Mouse (Mus musculus) liver, adult 2 months (tissue): ENCODE results near the gene Cd180. TPM values are rescaled to one million over a fixed set of nuclear protein-coding genes. Genes with fewer than 3 reads are reported as not detected.

Experiments
- DNase-seq: peaks from one replicate; pipeline ENCODE4 v3.0.0-alpha.2; 2011; ENCODE audit warnings: low read depth, low spot score; ENCODE audit errors: extremely low read depth
- H3K27ac ChIP-seq: fragments of 200-500 bp; replicated peaks from 2 replicates; pipeline ENCODE4 v1.5.1; 2012; ENCODE audit warnings: low read depth, mild to moderate bottlenecking, control low read depth, inconsistent platforms, low read length; ENCODE audit not compliant: insufficient read depth
- H3K27me3 ChIP-seq: fragments of 200-500 bp; 2 replicates; pipeline ENCODE4 v1.6.1; 2012; ENCODE audit warnings: mild to moderate bottlenecking, moderate library complexity, low read length, inconsistent platforms; ENCODE audit not compliant: control insufficient read depth, insufficient read depth
- H3K36me3 ChIP-seq: fragments of 200-500 bp; 2 replicates; pipeline ENCODE4 v1.6.1; 2012; ENCODE audit warnings: low read length, inconsistent platforms; ENCODE audit not compliant: control insufficient read depth, insufficient read depth
- H3K4me1 ChIP-seq: fragments of 200-500 bp; 2 replicates; pipeline ENCODE4 v1.6.1; 2011; ENCODE audit warnings: low read length; ENCODE audit not compliant: control insufficient read depth, insufficient read depth
- H3K4me3 ChIP-seq: fragments of 200-500 bp; 2 replicates; pipeline ENCODE4 v1.5.1; 2011; ENCODE audit warnings: low read depth, mild to moderate bottlenecking, control low read depth, low read length, moderate library complexity; ENCODE audit not compliant: insufficient read depth
- H3K79me2 ChIP-seq: fragments of 200-500 bp; 2 replicates; pipeline ENCODE4 v1.6.1; 2012; ENCODE audit warnings: inconsistent platforms, mild to moderate bottlenecking, low read length, moderate library complexity; ENCODE audit not compliant: control insufficient read depth, insufficient read depth
- H3K9ac ChIP-seq: fragments of 200-500 bp; 2 replicates; pipeline ENCODE4 v1.6.1; 2012; ENCODE audit warnings: low read depth, mild to moderate bottlenecking, control low read depth, inconsistent platforms, low read length
- CTCF ChIP-seq: fragments of 200-500 bp; IDR thresholded peaks from 2 replicates; pipeline ENCODE4 v1.5.1; 2011; ENCODE audit warnings: low read depth, low read length, control low read depth
- POLR2A ChIP-seq: fragments of 200-500 bp; IDR thresholded peaks from 2 replicates; pipeline ENCODE4 v1.6.1; 2011; ENCODE audit warnings: low read length, control low read depth; ENCODE audit not compliant: insufficient read depth; ENCODE audit errors: extremely low read depth
- WGBS: fragments of 180-500 bp; shearing (Covaris S2); methylation state at CpG from one replicate; pipeline ENCODE4 v1.1.7; 2018; 5-methylcytosine and 5-hydroxymethylcytosine counted together
- polyA plus RNA-seq: library from polyadenylated mRNA; depleted of rRNA; stranded (reverse); fragments of >200 nt; gene quantifications from 2 replicates; pipeline ENCODE4 v1.2.3, GENCODE M21; 2012
- total RNA-seq: library from RNA; depleted of rRNA; stranded (reverse); fragments of >200 nt; gene quantifications from 2 replicates; pipeline ENCODE4 v1.2.3, GENCODE M21; 2014

Cd180 gene
- total and polyA plus RNA-seq, 2 experiments: 1.6 to 2.1 TPM

- TF ChIP-seq CTCF (no peak), POLR2A (no peak)
- WGBS: 97% methylated on average over 11 of the region's 11 CpGs
- DNase-seq: no peak
Observed at GRCm38 (mm10) chr13:102768512-102768911, 75.2 kb downstream of the Cd180 start.

GRCm38 (mm10) chr13:102770194-102770593 is 76.8 kb downstream of the Cd180 start:
- no peak for TF ChIP-seq CTCF
- Histone ChIP-seq H3K79me2 (no peaks in the 10 kb centered on the region), H3K4me1 (no peaks in the 10 kb centered on the region), H3K4me3 (no peak overlapping the region), H3K36me3 (peaks cover 29% of the 10 kb centered on the region), H3K27me3 (no peaks in the 10 kb centered on the region), H3K9ac (no peak overlapping the region), H3K27ac (no peak overlapping the region)
- WGBS: 78% methylated on average over 8 of the region's 8 CpGs
- peak; percentile 23 for DNase-seq

More at GRCm38 (mm10) chr13:102768512-102768911, 75.2 kb downstream of the Cd180 start:
- Histone ChIP-seq H3K27ac (no peak overlapping the region), H3K27me3 (no peaks in the 10 kb centered on the region), H3K4me3 (no peak overlapping the region), H3K9ac (no peak overlapping the region), H3K4me1 (no peaks in the 10 kb centered on the region), H3K36me3 (peaks cover 30% of the 10 kb centered on the region), H3K79me2 (no peaks in the 10 kb centered on the region)

- Histone ChIP-seq H3K9ac (no peak overlapping the region), H3K4me3 (no peak overlapping the region), H3K4me1 (no peaks in the 10 kb centered on the region), H3K27me3 (no peaks in the 10 kb centered on the region), H3K79me2 (no peaks in the 10 kb centered on the region), H3K27ac (no peak overlapping the region), H3K36me3 (peaks cover 30% of the 10 kb centered on the region)
- TF ChIP-seq POLR2A (no peak), CTCF (no peak)
- 94% methylated on average over 9 of the region's 9 CpGs for WGBS
- no peak for DNase-seq
Observed at GRCm38 (mm10) chr13:102773169-102773568, 79.8 kb downstream of the Cd180 start.

- Histone ChIP-seq H3K79me2 (no peaks in the 10 kb centered on the region), H3K4me1 (no peaks in the 10 kb centered on the region), H3K9ac (no peak overlapping the region), H3K36me3 (peaks cover 32% of the 10 kb centered on the region), H3K27ac (no peak overlapping the region), H3K4me3 (no peak overlapping the region), H3K27me3 (no peaks in the 10 kb centered on the region)
- DNase-seq: no peak
- WGBS: 87% methylated on average over 7 of the region's 7 CpGs
- TF ChIP-seq CTCF (no peak), POLR2A (no peak)
Observed at GRCm38 (mm10) chr13:102774786-102775201, 81.4 kb downstream of the Cd180 start.

- Histone ChIP-seq H3K27me3 (no peaks in the 10 kb centered on the region), H3K4me1 (no peaks in the 10 kb centered on the region), H3K9ac (no peak overlapping the region), H3K27ac (no peak overlapping the region), H3K79me2 (no peaks in the 10 kb centered on the region), H3K36me3 (peaks cover 32% of the 10 kb centered on the region), H3K4me3 (no peak overlapping the region)
- WGBS: 96% methylated on average over 6 of the region's 6 CpGs
- DNase-seq: no peak
- TF ChIP-seq POLR2A (no peak), CTCF (no peak)
Observed at GRCm38 (mm10) chr13:102775506-102775905, 82.1 kb downstream of the Cd180 start.

- Histone ChIP-seq H3K4me3 (no peak overlapping the region), H3K4me1 (no peaks in the 10 kb centered on the region), H3K36me3 (peaks cover 27% of the 10 kb centered on the region), H3K9ac (no peak overlapping the region), H3K79me2 (no peaks in the 10 kb centered on the region), H3K27me3 (no peaks in the 10 kb centered on the region), H3K27ac (no peak overlapping the region)
- 96% methylated on average over 3 of the region's 3 CpGs for WGBS
- no peak for DNase-seq
- TF ChIP-seq POLR2A: no peak
- TF ChIP-seq CTCF: no peak
Observed at GRCm38 (mm10) chr13:102778859-102779258, 85.5 kb downstream of the Cd180 start.
